Mouse (Mus musculus) cerebellum, adult 2 months (tissue): Measurements from ENCODE around the gene Borcs5.

ENCODE experiments used
- CTCF ChIP-seq: fragments of 200-500 bp; IDR thresholded peaks from 2 replicates; pipeline ENCODE4 v1.5.1; 2011; ENCODE audit warnings: low read depth, mild to moderate bottlenecking, control low read depth, low read length, moderate library complexity, borderline replicate concordance; ENCODE audit not compliant: insufficient read depth
- POLR2A ChIP-seq: fragments of 200-500 bp; IDR thresholded peaks from 2 replicates; pipeline ENCODE4 v1.6.1; 2011; ENCODE audit warnings: low read length, control low read depth, borderline replicate concordance; ENCODE audit not compliant: insufficient read depth

GRCm38 (mm10) chr6:134698243-134698642 lies 58.9 kb downstream of the Borcs5 start:
- TF ChIP-seq CTCF = no peak
- no peak for TF ChIP-seq POLR2A
